Mouse (Mus musculus) thymus, adult 2 months (tissue): ENCODE data around the gene Ppox.

Source experiments
- CTCF ChIP-seq: fragments of 200-500 bp; IDR thresholded peaks from 2 replicates; pipeline ENCODE4 v1.5.1; 2012; ENCODE audit warnings: mild to moderate bottlenecking, control low read depth, low read length, moderate library complexity, borderline replicate concordance; ENCODE audit not compliant: control insufficient read depth, poor library complexity, insufficient read depth; ENCODE audit errors: extremely low read depth
- POLR2A ChIP-seq: fragments of 200-500 bp; IDR thresholded peaks from 2 replicates; pipeline ENCODE4 v1.6.1; 2012; ENCODE audit warnings: mild to moderate bottlenecking, low read length, control low read depth, moderate library complexity; ENCODE audit not compliant: control insufficient read depth, poor library complexity, insufficient read depth; ENCODE audit errors: extremely low read depth

- TF ChIP-seq CTCF: 0 out of 2 replicates have a peak, but pooled peaks have one; percentile 29
- no peak for TF ChIP-seq POLR2A
Observed at GRCm38 (mm10) chr1:171256937-171257548, 23.9 kb downstream of the Ppox start.
